Mouse (Mus musculus): ENCODE measurements around the gene Hpd.
A peak's percentile ranks its signal among the peaks of the same experiment; 100 is the strongest.

The Hpd gene

DNA sequence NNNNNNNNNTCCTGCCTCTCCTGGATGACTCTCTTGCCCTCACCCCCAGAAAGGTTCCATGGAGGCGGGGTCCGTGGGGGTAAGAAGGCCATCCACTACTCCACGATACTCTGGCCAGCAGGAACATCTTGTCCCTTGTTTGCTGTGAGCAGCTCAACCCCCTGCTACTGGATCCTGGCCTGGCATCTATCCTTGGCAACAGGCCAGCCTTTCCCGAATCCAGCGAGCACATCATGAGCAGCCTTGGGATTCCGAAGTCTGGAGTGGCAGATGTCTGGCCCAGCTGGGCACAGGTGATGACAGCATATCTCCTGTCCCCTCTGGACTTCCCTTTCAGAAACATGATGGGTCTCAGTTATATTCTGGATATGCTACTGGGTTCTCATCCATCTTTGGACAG is 3.4 kb upstream of the Hpd start:
- no peak for DNase-seq

DNA sequence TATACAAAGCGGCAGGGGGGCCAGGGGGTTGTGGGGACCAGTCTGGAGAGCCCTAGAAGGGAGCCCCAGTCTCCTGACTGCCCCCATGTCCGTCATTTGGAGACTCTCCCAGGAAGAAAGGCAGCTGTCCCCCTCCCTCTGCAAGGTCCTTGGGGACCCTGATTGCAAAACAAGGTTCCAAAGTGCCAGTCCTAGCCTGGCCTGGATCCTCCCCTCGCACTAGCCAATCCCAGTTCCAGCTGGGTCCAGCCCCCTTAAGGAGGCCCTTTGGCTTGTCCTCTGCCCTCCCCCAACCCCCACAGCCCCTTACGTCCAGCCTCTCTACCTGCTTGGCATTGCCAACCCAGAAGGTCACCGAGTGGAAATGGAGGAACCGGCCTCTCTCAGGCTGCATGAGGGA is 991 bp downstream of the Hpd start:
- no peak for DNase-seq

- DNase-seq, result no peak
Measured at GRCm38 (mm10) chr5:123180390-123180789, 2.1 kb downstream of the Hpd start.

GRCm38 (mm10) chr5:123178792-123179191 is 3.7 kb downstream of the Hpd start:
- DNase-seq, result no peak

DNA sequence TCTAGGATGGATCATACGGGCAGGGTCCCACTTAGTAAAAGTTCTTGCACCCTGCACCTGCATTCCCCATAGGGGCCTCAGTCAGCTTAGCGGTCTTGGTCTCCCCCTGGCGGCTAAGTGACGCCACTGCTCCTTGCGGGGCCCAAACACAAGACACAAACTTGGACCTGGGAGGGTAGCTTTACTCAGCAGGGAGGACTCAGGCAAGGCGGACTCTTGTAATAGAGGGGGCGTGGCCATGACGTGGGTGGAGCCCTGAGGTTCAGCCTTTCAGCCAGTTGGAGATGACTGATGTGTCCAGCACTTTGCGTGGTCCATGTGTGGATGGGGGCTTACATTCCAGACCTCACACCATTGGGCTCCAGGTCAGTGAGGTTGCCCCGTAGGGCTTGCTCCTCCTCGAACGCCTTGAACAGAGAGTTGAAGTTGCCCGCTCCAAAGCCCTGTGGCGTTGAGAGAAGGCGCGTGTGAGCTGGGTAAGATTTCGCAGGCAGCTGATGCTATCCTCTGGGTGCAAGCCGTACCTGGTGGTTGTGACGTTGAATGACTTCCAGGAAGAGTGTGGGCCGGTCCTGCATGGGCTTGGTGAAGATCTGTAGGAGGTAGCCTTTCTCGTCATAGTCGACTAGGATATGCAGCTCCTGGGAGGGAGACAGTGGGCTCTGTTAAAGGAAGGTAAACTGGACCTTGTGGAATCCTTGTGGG is 10.7 kb downstream of the Hpd start:
- peak; percentile 84 for DNase-seq

- no peak for DNase-seq
Measured at GRCm38 (mm10) chr5:123170365-123170764, 12.2 kb downstream of the Hpd start.

- DNase-seq, result no peak
Measured at GRCm38 (mm10) chr5:123169284-123169683, 13.2 kb downstream of the Hpd start, which contains the start of gene Psmd9. Gene Psmd9, plus strand, starts transcription at chr5:123169413.

DNA sequence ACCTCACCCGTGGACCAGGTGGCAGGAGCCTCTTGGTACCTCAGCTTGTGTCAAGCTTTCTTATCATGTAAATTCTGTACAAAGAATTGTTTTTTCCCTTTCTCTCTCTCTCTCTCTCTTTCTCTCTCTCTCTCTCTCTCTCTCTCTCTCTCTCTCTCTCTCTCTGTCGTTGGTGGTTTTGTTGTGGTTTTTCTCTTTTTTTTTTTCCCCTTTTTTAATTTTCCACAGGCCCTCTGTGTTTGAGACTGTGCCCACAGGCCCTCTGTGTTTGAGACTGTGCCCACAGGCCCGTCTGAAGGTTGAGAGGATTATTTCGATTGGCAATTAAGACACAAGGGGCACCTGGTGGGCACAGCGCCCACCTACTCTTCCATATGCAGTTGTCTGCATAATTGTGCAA is 14.9 kb downstream of the Hpd start:
- DNase-seq, result no peak

- no peak for DNase-seq
Measured at GRCm38 (mm10) chr5:123166437-123166836, 16.1 kb downstream of the Hpd start.

GRCm38 (mm10) chr5:123162942-123163341 is 19.6 kb downstream of the Hpd start:
- no peak for DNase-seq

DNA sequence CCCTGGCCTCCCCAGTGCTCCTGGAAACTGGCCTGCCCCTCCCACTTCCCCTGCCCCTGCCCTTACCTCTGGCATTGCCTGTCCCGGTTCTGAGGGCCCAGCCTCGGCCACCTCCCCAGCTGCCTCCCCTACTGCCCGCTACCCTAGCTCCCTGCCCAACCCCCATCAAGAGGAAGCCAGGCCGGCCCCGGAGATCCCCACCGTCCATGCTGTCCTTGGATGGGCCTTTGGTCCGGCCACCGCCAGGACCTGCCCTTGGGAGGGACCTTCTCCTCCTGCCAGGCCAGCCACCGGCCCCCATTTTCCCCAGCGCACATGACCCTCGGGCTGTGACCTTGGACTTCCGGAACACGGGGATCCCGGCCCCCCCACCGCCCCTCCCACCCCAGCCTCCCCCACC is 22.2 kb downstream of the Hpd start:
- no peak for DNase-seq

GRCm38 (mm10) chr5:123159866-123160265 is 22.7 kb downstream of the Hpd start:
- no peak for DNase-seq

DNA sequence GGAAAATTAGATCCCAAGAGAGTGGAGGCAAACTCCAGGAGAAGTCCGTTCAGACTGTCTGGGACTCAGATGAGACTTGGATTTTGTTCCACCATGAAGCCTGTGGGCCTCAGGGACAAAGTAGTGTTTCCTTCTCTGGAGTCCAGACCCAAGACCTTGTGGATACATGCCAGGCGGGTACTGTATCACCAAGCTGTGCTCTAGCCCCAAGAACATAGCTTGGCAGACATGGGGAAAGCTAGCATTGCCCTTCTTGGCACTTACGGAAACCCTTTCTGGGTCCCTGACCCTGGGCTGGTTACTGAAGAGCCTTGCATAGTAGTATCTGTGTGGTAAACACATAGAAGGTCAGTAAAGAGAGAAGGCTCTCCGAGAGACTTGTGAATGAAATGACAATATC is 23.1 kb downstream of the Hpd start:
- DNase-seq, result no peak

- no peak for DNase-seq
Measured at GRCm38 (mm10) chr5:123157972-123158371, 24.6 kb downstream of the Hpd start.

- DNase-seq, result no peak
Measured at GRCm38 (mm10) chr5:123156763-123157162, 25.8 kb downstream of the Hpd start.

- DNase-seq, result peak; percentile 66
Measured at GRCm38 (mm10) chr5:123155425-123155824, 27.1 kb downstream of the Hpd start.

- DNase-seq, result no peak
Measured at GRCm38 (mm10) chr5:123152901-123153300, 29.6 kb downstream of the Hpd start.

- DNase-seq, result no peak
Measured at GRCm38 (mm10) chr5:123151707-123152362, 30.7 kb downstream of the Hpd start.

DNA sequence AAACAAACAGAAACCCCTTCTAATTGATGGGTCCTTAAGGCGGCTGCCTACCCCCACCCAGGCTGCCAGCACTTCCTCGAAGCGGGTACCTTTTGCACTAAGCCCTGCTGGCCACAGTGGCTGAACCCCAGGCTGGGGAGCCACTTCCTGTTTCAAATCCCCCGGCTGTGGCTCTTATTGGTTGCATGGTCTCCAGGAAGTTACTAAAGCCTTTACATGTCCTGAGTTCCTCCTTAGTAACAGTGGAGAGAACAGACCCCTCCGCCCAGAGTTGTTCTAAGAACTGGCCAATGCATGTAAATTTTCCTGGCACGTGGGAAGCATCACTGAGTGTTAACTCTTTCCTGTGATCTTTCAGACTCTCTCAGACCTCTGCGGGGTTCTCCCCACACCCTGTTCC is 31.4 kb downstream of the Hpd start:
- DNase-seq, result no peak

GRCm38 (mm10) chr5:123150641-123151040 is 31.9 kb downstream of the Hpd start:
- DNase-seq, result no peak

- peak; percentile 96 for DNase-seq
Measured at GRCm38 (mm10) chr5:123149451-123150400, 32.8 kb downstream of the Hpd start.

GRCm38 (mm10) chr5:123148073-123148722 is 34.3 kb downstream of the Hpd start:
- no peak for DNase-seq

DNA sequence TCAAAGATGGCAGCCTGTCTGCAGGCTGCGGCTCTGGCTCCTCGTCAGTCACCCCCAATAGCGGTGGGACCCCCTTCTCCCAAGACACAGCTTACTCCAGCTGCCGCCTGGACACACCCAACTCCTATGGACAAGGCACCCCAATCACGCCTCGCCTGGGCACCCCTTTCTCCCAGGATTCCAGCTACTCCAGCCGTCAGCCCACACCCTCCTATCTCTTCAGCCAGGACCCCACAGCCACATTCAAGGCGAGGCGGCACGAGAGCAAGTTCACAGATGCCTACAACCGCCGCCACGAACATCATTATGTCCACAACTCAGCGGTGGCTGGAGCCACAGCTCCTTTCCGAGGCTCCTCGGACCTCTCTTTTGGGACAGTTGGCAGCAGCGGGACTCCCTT is 35.0 kb downstream of the Hpd start:
- no peak for DNase-seq
